Mouse (Mus musculus) left cerebral cortex, adult 6 months (tissue): ENCODE results near the gene Ldlrad2. TPM values are rescaled to one million over a fixed set of nuclear protein-coding genes. Genes with fewer than 3 reads are reported as not detected.

Experiments used
- long read RNA-seq, 2 experiments: library from polyadenylated mRNA; unstranded; transcript quantifications; one replicate each; pipeline ENCODE4 v2.0.0; 2019 to 2020
- polyA plus RNA-seq: library from polyadenylated mRNA; unstranded; fragments of <200 nt; fragmentation: Nextera tagmentation; gene quantifications from 2 replicates; pipeline ENCODE4 v1.2.3, GENCODE M21; 2021

Ldlrad2 gene
- not detected in 2 replicates for polyA plus RNA-seq
- long read RNA-seq, experiment 1, result 0 reads
- long read RNA-seq, experiment 2, result 0 reads

DNA sequence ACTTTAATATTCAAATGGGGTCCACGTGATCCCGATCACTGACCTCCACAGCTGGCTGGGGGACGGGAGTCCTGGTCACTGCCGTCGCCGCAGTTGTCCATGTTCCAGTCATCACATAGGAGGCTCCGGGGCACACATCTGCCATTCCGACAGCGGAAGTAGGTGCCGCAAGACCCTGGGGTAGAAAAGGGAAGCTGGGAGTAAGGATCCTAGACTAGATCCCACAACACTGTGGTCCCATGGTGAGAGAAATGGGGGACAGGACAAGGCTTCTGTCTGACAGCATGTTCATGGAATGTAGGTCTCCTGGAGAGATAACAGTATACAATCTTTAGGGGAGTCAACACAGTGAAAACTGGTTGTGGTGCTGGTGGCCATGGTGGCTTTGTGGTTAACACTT lies at the start of gene Ldlrad2:
Gene Ldlrad2 (minus strand): TSS at position 101 of the 400 bp plus-strand sequence.

DNA sequence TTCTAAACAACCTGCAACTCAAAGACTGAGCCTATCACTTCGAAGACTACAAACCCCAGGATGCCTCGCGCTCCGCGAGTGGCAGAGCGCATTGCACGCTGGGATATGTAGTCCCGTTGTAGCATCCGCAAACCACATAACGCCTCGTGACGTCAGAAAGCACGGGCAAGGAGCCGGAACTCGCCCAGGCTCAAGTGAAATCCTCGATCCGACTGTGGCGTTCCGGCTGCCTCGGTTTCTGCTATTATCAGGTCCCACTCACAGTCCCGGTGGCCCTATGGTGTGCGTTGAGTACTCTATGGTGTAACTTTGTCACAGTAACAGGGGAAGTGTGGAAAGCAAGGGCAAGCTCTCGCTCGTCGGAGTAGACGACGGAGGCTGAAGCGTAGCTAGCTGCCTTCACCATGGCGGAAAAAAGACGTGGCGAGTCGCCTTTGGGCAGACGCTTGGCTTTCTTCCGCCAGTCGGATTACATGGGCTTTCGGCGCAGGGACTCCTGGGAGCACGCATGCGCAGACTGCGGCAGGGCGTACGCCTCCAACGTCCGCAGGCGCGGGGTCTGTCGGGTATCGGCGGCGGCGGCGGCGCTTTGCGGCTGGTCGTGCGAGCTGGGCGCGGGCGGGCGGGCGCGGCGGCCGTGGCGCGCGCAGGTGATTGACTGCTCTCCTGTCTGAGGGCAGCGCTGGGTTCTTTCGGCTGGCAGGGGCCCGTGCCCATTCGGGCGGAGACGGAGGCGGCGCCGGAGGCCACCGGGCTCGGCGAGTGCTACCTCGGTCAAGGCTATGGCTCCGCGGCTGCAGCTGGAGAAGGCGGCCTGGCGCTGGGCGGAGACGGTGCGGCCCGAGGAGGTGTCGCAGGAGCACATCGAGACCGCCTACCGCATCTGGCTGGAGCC lies 19.5 kb upstream of the Ldlrad2 start, which contains the start of gene Usp48:
Gene Usp48 (plus strand): TSS at position 155 of the 895 bp plus-strand sequence.

Other genes with a start within 250 kb of the Ldlrad2 start
- gene Cdc42, start 216.8 kb downstream of the Ldlrad2 start, polyA plus RNA-seq, result 463 and 529 TPM in 2 replicates
- gene Cela3a, start 164.8 kb downstream of the Ldlrad2 start, polyA plus RNA-seq, result not detected in 2 replicates
- not detected in 2 replicates for gene Cela3b, start 144.0 kb downstream of the Ldlrad2 start, polyA plus RNA-seq
- gene 1700013G24Rik, start 121.3 kb downstream of the Ldlrad2 start, polyA plus RNA-seq, result not detected in 2 replicates
- gene Hspg2, start 105.8 kb downstream of the Ldlrad2 start, polyA plus RNA-seq, result 0.44 and 0.55 TPM in 2 replicates
- 25.6 and 32.5 TPM in 2 replicates for gene Usp48, start 19.2 kb upstream of the Ldlrad2 start, polyA plus RNA-seq
- 51.5 and 120 TPM in 2 replicates for gene Rap1gap, start 90.2 kb upstream of the Ldlrad2 start, polyA plus RNA-seq
- gene Alpl, start 221.8 kb upstream of the Ldlrad2 start, polyA plus RNA-seq, result 5.4 and 5.9 TPM in 2 replicates